Mouse (Mus musculus) olfactory bulb, adult 2 months (tissue): ENCODE measurements around the gene Nol9. TPM values are rescaled to one million over a fixed set of nuclear protein-coding genes. Genes with fewer than 3 reads are reported as not detected.

Experiments
- H3K27ac ChIP-seq: fragments of 200-500 bp; 2 replicates; pipeline ENCODE4 v1.5.1; 2012; ENCODE audit warnings: low read depth, low read length; ENCODE audit not compliant: insufficient read depth
- H3K4me1 ChIP-seq: fragments of 200-500 bp; 2 replicates; pipeline ENCODE4 v1.6.1; 2012; ENCODE audit warnings: low read length; ENCODE audit not compliant: control insufficient read depth, insufficient read depth
- H3K4me3 ChIP-seq: fragments of 200-500 bp; 2 replicates; pipeline ENCODE4 v1.5.1; 2012; ENCODE audit warnings: mild to moderate bottlenecking, low read depth, low read length, moderate library complexity; ENCODE audit not compliant: insufficient read depth
- CTCF ChIP-seq: fragments of 200-500 bp; IDR thresholded peaks from 2 replicates; pipeline ENCODE4 v1.5.1; 2012; ENCODE audit warnings: low read depth, mild to moderate bottlenecking, low read length, moderate library complexity; ENCODE audit not compliant: insufficient read depth
- POLR2A ChIP-seq: fragments of 200-500 bp; IDR thresholded peaks from 2 replicates; pipeline ENCODE4 v1.6.1; 2012; ENCODE audit warnings: mild to moderate bottlenecking, low read depth, low read length, moderate library complexity; ENCODE audit not compliant: insufficient read depth
- WGBS: fragments of 180-500 bp; shearing (Covaris S2); methylation state at CpG from one replicate; pipeline ENCODE4 v1.1.7; 2018; 5-methylcytosine and 5-hydroxymethylcytosine counted together
- polyA plus RNA-seq: library from polyadenylated mRNA; stranded (reverse); fragments of >200 nt; gene quantifications from 2 replicates; pipeline ENCODE4 v1.2.4, GENCODE M21; 2012; ENCODE audit warnings: low replicate concordance; ENCODE audit not compliant: missing spikeins, insufficient read depth, insufficient read length

The Nol9 gene
- polyA plus RNA-seq, 1 experiment = not detected

GRCm38 (mm10) chr4:152094233-152094632 is 55.1 kb downstream of the Nol9 start:
- H3K27ac ChIP-seq = no peak overlapping the region
- WGBS = 74% methylated on average over 12 of the region's 12 CpGs
- H3K4me1 ChIP-seq = peaks cover 24% of the 10 kb centered on the region
- no peak overlapping the region for H3K4me3 ChIP-seq
- TF ChIP-seq CTCF (no peak), POLR2A (no peak)

GRCm38 (mm10) chr4:152095937-152096910 is 57.1 kb downstream of the Nol9 start:
- no peak for TF ChIP-seq POLR2A
- TF ChIP-seq CTCF = peak; percentile 89
- 37% methylated on average over 27 of the region's 27 CpGs for WGBS
- H3K4me3 ChIP-seq = peak overlapping the region; percentile 15; the same call in 1 of the 2 replicates
- H3K4me1 ChIP-seq = peaks cover 35% of the 10 kb centered on the region
- H3K27ac ChIP-seq = no peak overlapping the region

- no peak overlapping the region for H3K27ac ChIP-seq
Observed at GRCm38 (mm10) chr4:152096927-152097326, 57.8 kb downstream of the Nol9 start.

GRCm38 (mm10) chr4:152097911-152098799 is 59.0 kb downstream of the Nol9 start:
- WGBS = 62% methylated on average over 11 of the region's 11 CpGs
- no peak overlapping the region for H3K27ac ChIP-seq
- TF ChIP-seq CTCF (no peak), POLR2A (no peak)
- H3K4me3 ChIP-seq = no peak overlapping the region
- peaks cover 34% of the 10 kb centered on the region for H3K4me1 ChIP-seq

More at GRCm38 (mm10) chr4:152096927-152097326, 57.8 kb downstream of the Nol9 start:
- TF ChIP-seq POLR2A = no peak
- no peak for TF ChIP-seq CTCF
- H3K4me1 ChIP-seq = peaks cover 40% of the 10 kb centered on the region
- H3K4me3 ChIP-seq = peak overlapping the region; percentile 15; the same call in 1 of the 2 replicates
- 69% methylated on average over 6 of the region's 6 CpGs for WGBS

- TF ChIP-seq POLR2A (no peak), CTCF (no peak)
- H3K4me3 ChIP-seq = no peak overlapping the region
- H3K4me1 ChIP-seq = peaks cover 40% of the 10 kb centered on the region
- H3K27ac ChIP-seq = peak overlapping the region; percentile 81
- WGBS = 42% methylated on average over 11 of the region's 11 CpGs
Observed at GRCm38 (mm10) chr4:152100541-152100940, 61.4 kb downstream of the Nol9 start.

GRCm38 (mm10) chr4:152101081-152101653 is 62.0 kb downstream of the Nol9 start:
- Histone ChIP-seq H3K27ac (peak overlapping the region; percentile 81), H3K4me3 (no peak overlapping the region), H3K4me1 (peaks cover 38% of the 10 kb centered on the region)
- no peak for TF ChIP-seq CTCF
- no peak for TF ChIP-seq POLR2A
- 80% methylated on average over 7 of the region's 7 CpGs for WGBS

GRCm38 (mm10) chr4:152101921-152102320 is 62.8 kb downstream of the Nol9 start:
- WGBS = 96% methylated on average over 16 of the region's 16 CpGs

GRCm38 (mm10) chr4:152103025-152103424 is 63.9 kb downstream of the Nol9 start:
- peak; percentile 77 for TF ChIP-seq CTCF
- no peak for TF ChIP-seq POLR2A
- no peak overlapping the region for H3K27ac ChIP-seq
- no peak overlapping the region for H3K4me3 ChIP-seq
- H3K4me1 ChIP-seq = peaks cover 37% of the 10 kb centered on the region
- WGBS = 42% methylated on average over 7 of the region's 7 CpGs

More at GRCm38 (mm10) chr4:152101921-152102320, 62.8 kb downstream of the Nol9 start:
- Histone ChIP-seq H3K4me3 (no peak overlapping the region), H3K27ac (no peak overlapping the region), H3K4me1 (peaks cover 34% of the 10 kb centered on the region)
- TF ChIP-seq POLR2A (no peak), CTCF (no peak)

GRCm38 (mm10) chr4:152106746-152107145 is 67.6 kb downstream of the Nol9 start:
- no peak overlapping the region for H3K4me3 ChIP-seq
- peaks cover 25% of the 10 kb centered on the region for H3K4me1 ChIP-seq
- TF ChIP-seq CTCF (no peak), POLR2A (no peak)
- no peak overlapping the region for H3K27ac ChIP-seq
- 79% methylated on average over 9 of the region's 9 CpGs for WGBS
